ENCODE assay signal across 13 mouse cellular contexts in the genomic region with DNA sequence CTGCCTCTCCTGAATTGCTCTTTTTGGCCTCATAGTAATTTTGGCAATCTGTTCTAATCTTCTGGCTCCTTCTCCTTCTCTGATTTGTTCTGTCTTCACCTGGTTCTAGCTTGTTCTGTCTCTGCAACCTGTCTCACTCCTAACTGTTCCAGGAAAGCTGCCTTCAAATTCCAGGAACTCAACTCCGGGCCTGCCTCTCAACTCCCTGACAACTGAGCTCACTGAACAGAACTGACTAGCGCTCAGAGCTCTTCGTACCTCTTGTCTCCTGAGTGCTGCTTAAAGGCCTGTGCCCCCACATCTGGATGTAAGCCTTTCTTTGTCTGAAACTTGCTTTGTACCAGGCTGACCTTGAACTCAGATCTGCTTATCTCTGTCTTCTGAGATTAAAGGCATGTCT.
"Had no signal": no experiment of that assay in that cellular context is flagged by ENCODE, and none has a peak within 500 bp of the region (broad histone marks: within the 10 kb centered on the region; RNA-seq: fewer than 3 reads in every experiment).

No protein-coding gene starts in this region.

- H3K4me3 ChIP-seq: kidney, embryonic 15.5 days; left cerebral cortex, adult 2 months; liver, embryonic 13.5 days had no signal

- H3K27me3 ChIP-seq: kidney, embryonic 15.5 days; liver, embryonic 13.5 days had no signal

- DNase-seq: kidney, postnatal 10 days; layer of hippocampus, postnatal 36 days; liver, embryonic 13.5 days; lung, adult 2 months; lung, postnatal 14 days; lung, postnatal 4 days; midbrain, embryonic 14.5 days; right cerebral cortex, postnatal 4 days; thymus, adult 18-20 months; thymus, postnatal 36 days had no signal

- H3K4me1 ChIP-seq: kidney, embryonic 15.5 days; liver, embryonic 13.5 days had no signal

- H3K27ac ChIP-seq: kidney, embryonic 15.5 days; left cerebral cortex, adult 2 months; liver, embryonic 13.5 days; stomach, postnatal 0 days had no signal
